Mouse (Mus musculus): ENCODE results near the gene Homer2.

GRCm38 (mm10) chr7:81569851-81570250 lies 137.5 kb downstream of the Homer2 start:
- TF ChIP-seq CTCF (IDR thresholded peaks at IDR 0.05; ENCODE audit: low read depth) (no peak), EP300 (IDR thresholded peaks at IDR 0.05; ENCODE audit: low read depth) (no peak)
